Mouse (Mus musculus): ENCODE results near the gene Fance. TPM values are rescaled to one million over a fixed set of nuclear protein-coding genes. Genes with fewer than 3 reads are reported as not detected.
A peak's percentile ranks its signal among the peaks of the same experiment; 100 is the strongest.
"Not testable (repeated sequence)": the region's sequence is repeated elsewhere in the genome, so short reads cannot be mapped to it uniquely, and the experiment has no call there.

Fance gene
- polyA plus RNA-seq, 1 experiment from 2014 or later: 22.7 TPM

DNA sequence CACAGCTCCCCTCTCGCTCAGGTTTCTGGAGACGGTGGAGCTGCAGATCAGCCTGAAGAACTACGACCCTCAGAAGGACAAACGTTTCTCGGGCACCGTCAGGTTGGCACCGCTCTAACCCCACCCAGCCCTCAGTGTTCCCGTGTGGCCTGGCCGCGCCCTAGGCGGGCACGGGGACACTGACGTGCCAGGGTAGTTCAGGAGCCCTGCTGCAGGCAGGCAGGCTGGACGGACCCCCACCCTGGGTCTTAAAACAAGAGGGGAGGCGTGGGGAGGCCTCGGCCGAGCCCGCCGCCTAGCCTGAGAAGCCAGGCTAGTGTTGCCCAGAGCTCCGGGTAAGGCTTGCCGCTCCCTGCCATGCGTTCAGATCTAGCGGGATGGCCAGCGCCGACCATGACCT lies 15.6 kb downstream of the Fance start:
- no peaks in the 10 kb centered on the region for H3K27me3 ChIP-seq (replicated peaks)
- H3K4me1 ChIP-seq (replicated peaks): peaks cover 43% of the 10 kb centered on the region
- under 1% methylated on average over 25 of the region's 25 CpGs for WGBS
- no peaks in the 10 kb centered on the region for H3K9me3 ChIP-seq
- H3K4me2 ChIP-seq (replicated peaks): peak overlapping the region; percentile 80
- H3K4me3 ChIP-seq (replicated peaks): peak overlapping the region; percentile 86
- peak overlapping the region; percentile 96 for H3K27ac ChIP-seq
- peak overlapping the region; percentile 99 for H3K9ac ChIP-seq
- H3K36me3 ChIP-seq: peaks cover 13% of the 10 kb centered on the region
- peak; percentile 2; the same call in 1 of the 2 replicates for ATAC-seq

DNA sequence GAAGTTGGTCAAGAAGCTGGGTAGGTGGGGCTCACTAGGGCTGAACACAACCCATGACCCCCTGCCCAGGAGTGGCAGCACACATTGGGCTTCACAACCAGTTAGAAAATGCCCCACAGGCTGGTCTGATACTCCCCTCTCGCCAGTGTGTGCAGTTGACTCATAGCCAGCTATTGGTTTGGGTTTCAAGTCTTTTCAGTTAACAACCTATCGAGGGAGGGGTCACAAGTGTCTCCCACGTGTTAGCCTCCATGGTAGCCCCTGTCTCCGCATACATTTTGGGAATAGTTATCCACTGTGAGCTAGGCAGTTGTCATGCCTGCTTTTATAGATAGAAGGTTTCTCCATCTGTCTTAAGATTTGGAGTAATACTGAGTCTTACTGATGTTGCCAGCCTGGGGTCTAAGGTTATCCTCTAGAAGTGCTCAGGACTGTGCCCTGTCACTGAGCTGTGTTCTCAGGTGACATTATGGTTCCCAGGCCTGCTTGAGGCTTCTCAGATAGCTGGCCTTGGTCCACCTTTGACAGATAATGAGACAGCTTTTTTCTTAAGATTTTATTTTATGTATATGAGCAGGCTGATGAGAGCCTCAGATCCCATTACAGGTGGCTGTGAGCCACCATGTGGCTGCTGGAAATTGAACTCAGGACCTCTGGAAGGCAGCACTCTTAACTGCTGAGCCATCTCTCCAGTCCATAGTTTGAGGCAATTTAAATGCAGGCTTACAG lies 16.3 kb downstream of the Fance start:
- no peaks in the 10 kb centered on the region for H3K27me3 ChIP-seq (replicated peaks)
- 6% methylated on average over 4 of the region's 4 CpGs for WGBS
- H3K4me1 ChIP-seq (replicated peaks): peaks cover 43% of the 10 kb centered on the region
- H3K4me3 ChIP-seq (replicated peaks): peak overlapping the region; percentile 86
- peaks cover 9% of the 10 kb centered on the region; the same call in 1 of the 2 replicates for H3K36me3 ChIP-seq
- peak overlapping the region; percentile 99 for H3K9ac ChIP-seq
- H3K9me3 ChIP-seq: no peaks in the 10 kb centered on the region
- H3K27ac ChIP-seq: peak overlapping the region; percentile 96
- H3K4me2 ChIP-seq (replicated peaks): peak overlapping the region; percentile 80
- ATAC-seq: no peak

DNA sequence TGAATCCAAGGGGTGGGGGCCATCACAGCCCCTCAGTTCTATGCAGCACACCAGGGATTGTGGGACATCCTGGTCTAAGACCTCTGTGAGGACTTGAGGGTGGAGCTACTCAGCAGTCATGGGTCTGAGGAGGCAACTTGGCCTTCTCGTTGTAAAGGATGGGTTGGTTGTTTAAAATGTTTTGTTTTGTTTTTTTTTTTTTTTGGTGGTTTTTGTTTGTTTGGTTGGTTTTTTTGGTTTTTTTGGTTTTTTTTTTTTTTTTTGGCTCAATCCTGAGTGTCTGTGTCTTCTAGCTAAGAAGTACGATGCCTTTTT lies 16.9 kb downstream of the Fance start:
- H3K9ac ChIP-seq: peak overlapping the region; percentile 99
- peaks cover 12% of the 10 kb centered on the region for H3K36me3 ChIP-seq
- H3K4me3 ChIP-seq (replicated peaks): peak overlapping the region; percentile 86
- peaks cover 43% of the 10 kb centered on the region for H3K4me1 ChIP-seq (replicated peaks)
- no peaks in the 10 kb centered on the region for H3K27me3 ChIP-seq (replicated peaks)
- H3K4me2 ChIP-seq (replicated peaks): peak overlapping the region; percentile 80
- ATAC-seq: no peak
- H3K9me3 ChIP-seq: no peaks in the 10 kb centered on the region
- 34% methylated on average over 2 of the region's 2 CpGs for WGBS
- H3K27ac ChIP-seq: peak overlapping the region; percentile 96

DNA sequence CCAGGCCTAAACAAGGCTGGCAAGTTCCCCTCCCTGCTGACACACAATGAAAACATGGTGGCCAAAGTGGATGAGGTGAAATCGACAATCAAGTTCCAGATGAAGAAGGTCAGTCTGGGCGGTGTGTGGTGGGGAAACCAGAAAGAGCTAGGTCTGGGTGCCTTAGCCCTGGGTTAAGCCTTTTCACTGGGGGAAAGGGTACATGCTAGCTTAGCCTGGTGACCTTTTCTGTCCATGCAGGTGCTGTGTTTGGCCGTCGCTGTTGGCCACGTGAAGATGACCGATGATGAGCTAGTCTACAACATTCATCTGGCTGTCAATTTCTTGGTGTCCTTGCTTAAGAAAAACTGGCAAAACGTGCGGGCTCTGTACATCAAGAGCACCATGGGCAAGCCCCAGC lies 17.3 kb downstream of the Fance start:
- not testable (repeated sequence) for H3K9ac ChIP-seq; H3K27me3 ChIP-seq (replicated peaks)
- 0 out of 2 replicates have a peak overlapping the region, but pooled peaks have one; percentile 9 for H3K4me3 ChIP-seq (replicated peaks)

DNA sequence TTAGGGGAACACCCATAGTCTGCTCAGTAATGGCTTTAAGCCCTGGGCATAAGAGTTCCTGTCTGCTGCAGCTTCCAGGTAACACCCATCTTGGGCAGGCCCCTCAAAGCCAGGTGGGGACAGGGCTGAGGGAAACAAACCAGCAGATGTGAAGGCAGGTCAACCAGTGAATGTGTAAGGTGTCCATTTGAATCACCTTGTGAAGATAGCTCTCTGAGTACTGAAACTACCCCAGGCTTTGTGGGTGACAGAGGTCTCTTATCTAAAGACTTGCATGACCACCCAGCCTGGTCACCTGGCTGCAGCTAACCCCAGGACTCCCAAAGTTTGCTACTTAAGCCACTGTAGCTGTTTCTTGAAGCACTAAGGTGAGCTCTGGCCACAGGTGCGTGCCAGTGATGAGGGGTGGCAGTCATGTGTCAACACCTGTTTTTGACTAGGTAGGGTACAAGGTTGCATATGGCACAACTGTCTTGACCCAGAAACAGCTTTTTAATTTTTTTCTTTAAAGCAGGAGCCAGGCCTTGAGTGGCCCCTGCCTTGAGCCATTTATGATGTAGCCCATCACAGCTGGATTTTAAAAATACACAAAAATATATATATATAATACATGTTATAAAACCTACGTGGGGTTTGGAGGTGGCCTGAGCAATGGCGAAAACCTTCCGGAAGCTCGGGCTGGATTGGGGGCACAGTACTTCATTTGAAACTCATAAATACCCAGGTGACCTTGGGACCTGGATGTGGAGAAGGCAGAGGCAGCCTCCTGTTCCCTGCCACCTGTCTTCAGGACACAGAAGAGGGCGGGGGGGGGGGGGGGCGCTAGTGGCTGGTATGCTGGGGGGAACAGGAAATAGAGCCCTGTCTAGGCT lies 18.2 kb downstream of the Fance start:
- peaks cover 16% of the 10 kb centered on the region for H3K36me3 ChIP-seq
- WGBS: 27% methylated on average over 7 of the region's 7 CpGs
- H3K9ac ChIP-seq: no peak overlapping the region
- H3K4me2 ChIP-seq (replicated peaks): peak overlapping the region; percentile 80
- H3K4me1 ChIP-seq (replicated peaks): peaks cover 38% of the 10 kb centered on the region
- ATAC-seq: no peak
- peak overlapping the region; percentile 67 for H3K27ac ChIP-seq
- H3K4me3 ChIP-seq (replicated peaks): no peak overlapping the region
- H3K27me3 ChIP-seq (replicated peaks): no peaks in the 10 kb centered on the region
- no peaks in the 10 kb centered on the region for H3K9me3 ChIP-seq

More for the DNA sequence above, 17.3 kb downstream of the Fance start:
- peaks cover 16% of the 10 kb centered on the region for H3K36me3 ChIP-seq
- WGBS: 45% methylated on average over 8 of the region's 8 CpGs
- not testable (repeated sequence) for H3K9me3 ChIP-seq, ATAC-seq
- peak overlapping the region; percentile 54; the same call in 1 of the 2 replicates for H3K27ac ChIP-seq
- peak overlapping the region; percentile 80 for H3K4me2 ChIP-seq (replicated peaks)
- peaks cover 43% of the 10 kb centered on the region for H3K4me1 ChIP-seq (replicated peaks)

DNA sequence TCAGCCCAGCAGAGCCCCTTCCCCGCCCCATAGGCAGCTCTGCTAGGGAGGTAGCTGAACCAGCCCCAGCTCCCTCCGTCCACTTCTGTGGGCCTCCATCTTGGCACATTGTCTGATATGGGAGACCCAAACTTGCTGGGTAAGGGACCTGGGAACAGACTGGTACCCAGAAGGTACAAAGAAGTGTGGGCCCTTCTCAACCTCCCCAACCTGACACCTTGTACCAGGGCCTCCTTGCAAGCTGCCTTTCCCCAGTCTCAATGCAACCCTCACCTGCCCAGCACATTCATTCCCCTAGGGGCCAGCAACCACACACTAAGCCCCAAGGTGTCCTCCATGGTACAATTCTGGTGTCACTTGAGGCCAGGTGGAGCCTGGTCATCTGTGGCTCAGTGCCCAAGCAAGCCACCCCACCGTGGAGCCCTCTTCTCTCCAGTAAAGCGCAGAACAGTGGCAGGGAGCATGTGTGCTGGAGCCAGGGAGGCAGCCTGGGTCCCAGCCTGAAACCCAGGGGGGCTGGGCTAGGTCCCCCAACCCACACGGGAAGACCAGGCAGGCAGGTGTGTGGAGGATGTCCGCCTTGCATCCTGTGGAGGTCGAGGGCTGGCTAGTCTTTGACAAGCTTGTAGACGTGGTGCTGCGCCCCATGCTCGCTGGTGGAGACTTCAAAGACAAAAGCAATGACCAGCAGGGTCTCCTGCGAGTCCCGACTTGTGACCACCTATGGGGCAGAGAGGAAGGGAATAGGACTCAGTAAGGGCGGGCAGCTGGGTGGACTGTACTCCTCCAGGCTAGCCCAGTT lies 19.0 kb downstream of the Fance start:
- no peaks in the 10 kb centered on the region for H3K9me3 ChIP-seq
- H3K4me2 ChIP-seq (replicated peaks): no peak overlapping the region
- H3K27ac ChIP-seq: peak overlapping the region; percentile 67
- H3K4me1 ChIP-seq (replicated peaks): peaks cover 30% of the 10 kb centered on the region
- H3K27me3 ChIP-seq (replicated peaks): no peaks in the 10 kb centered on the region
- H3K36me3 ChIP-seq: peaks cover 18% of the 10 kb centered on the region
- no peak overlapping the region for H3K9ac ChIP-seq
- WGBS: 52% methylated on average over 13 of the region's 13 CpGs
- no peak overlapping the region for H3K4me3 ChIP-seq (replicated peaks)
- no peak for ATAC-seq

DNA sequence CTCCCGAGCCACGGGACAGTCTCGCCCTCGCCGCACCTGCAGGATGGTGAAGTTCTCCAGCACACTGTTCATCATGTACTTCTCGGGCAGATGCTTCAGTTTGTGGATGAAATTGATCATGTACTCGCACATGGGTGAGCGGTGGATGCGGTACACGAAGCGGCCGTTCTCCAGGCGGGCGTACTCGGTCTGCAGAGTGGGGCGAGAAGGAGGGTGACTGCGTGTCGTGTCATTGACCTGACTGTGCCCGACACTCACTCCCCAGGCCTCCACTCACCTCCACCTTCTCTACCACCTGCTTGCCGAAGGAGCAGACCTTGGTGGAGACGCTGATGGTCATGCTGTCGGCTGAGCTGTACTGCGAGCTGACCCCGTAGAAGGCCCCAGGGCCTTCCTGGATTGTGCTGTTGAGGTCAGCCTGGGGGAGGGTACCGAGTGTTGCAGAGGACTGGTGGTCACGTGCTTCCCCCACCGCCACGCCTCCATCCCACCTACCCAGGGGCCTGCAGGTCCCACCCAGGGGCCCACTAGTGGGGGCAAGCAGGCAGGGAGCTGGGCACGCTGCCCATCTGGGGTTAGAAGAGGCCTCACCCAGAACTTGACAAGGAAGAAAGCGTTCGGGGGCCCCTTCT lies 19.7 kb downstream of the Fance start:
- H3K36me3 ChIP-seq: peaks cover 25% of the 10 kb centered on the region

DNA sequence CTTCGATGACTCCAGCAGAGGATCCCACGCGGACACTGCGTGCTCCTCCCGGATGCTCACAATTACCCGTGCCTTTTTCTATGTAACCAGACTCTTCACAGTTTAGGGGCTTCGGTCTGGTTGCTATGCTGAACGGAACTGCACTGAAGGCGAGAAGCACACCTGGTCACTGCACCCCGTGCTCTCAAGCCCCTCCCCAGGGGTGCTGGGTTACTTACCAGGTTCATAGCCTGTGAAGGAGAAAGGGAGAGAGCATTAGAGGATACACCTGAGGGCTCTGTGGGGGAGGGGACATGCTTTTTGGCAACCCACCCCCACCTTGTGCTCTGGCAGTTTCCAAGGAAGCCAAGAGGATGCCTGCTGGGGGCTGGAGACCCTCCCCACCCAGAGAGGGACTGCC lies 21.9 kb downstream of the Fance start:
- Histone ChIP-seq H3K36me3 (peaks cover 43% of the 10 kb centered on the region), H3K4me1 (replicated peaks) (peaks cover 41% of the 10 kb centered on the region), H3K27me3 (replicated peaks) (no peaks in the 10 kb centered on the region), H3K9ac (no peak overlapping the region), H3K4me3 (replicated peaks) (no peak overlapping the region), H3K4me2 (replicated peaks) (no peak overlapping the region), H3K27ac (no peak overlapping the region), H3K9me3 (no peaks in the 10 kb centered on the region)
- 71% methylated on average over 10 of the region's 10 CpGs for WGBS
- ATAC-seq: no peak

More for the DNA sequence above, 19.7 kb downstream of the Fance start:
- H3K27me3 ChIP-seq (replicated peaks): no peaks in the 10 kb centered on the region
- ATAC-seq: peak; percentile 8; the same call in 1 of the 2 replicates
- H3K4me2 ChIP-seq (replicated peaks): peak overlapping the region; percentile 22; the same call in 1 of the 2 replicates
- peaks cover 25% of the 10 kb centered on the region for H3K4me1 ChIP-seq (replicated peaks)
- 37% methylated on average over 31 of the region's 31 CpGs for WGBS
- H3K4me3 ChIP-seq (replicated peaks): no peak overlapping the region
- no peaks in the 10 kb centered on the region for H3K9me3 ChIP-seq
- H3K27ac ChIP-seq: peak overlapping the region; percentile 67
- H3K9ac ChIP-seq: 0 out of 2 replicates have a peak overlapping the region, but pooled peaks have one; percentile 1

DNA sequence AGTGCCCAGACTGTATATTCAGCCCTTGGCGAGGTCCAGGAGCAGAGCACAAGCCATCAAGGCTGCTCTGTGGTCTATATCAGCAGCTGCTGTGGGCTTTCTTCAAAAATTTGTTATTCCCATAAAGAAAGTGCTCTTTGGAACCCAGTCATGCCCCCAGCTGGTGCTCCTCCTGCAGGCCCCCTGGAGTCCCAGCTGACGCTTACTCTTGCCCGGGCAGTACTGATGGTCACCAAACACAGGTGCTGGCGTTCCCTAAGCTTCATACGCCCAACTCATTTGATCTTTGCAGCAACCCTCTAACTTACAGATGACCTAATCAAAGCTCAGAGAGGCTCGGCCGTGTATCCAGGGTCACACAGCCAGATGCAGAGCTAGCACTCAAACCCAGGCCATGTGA lies 24.2 kb downstream of the Fance start:
- H3K27me3 ChIP-seq (replicated peaks): no peaks in the 10 kb centered on the region
- no peaks in the 10 kb centered on the region for H3K9me3 ChIP-seq
- peaks cover 56% of the 10 kb centered on the region for H3K4me1 ChIP-seq (replicated peaks)
- H3K27ac ChIP-seq: no peak overlapping the region
- ATAC-seq: no peak
- 84% methylated on average over 7 of the region's 7 CpGs for WGBS
- H3K36me3 ChIP-seq: peaks cover 43% of the 10 kb centered on the region
- H3K4me3 ChIP-seq (replicated peaks): no peak overlapping the region
- H3K9ac ChIP-seq: no peak overlapping the region
- H3K4me2 ChIP-seq (replicated peaks): no peak overlapping the region

DNA sequence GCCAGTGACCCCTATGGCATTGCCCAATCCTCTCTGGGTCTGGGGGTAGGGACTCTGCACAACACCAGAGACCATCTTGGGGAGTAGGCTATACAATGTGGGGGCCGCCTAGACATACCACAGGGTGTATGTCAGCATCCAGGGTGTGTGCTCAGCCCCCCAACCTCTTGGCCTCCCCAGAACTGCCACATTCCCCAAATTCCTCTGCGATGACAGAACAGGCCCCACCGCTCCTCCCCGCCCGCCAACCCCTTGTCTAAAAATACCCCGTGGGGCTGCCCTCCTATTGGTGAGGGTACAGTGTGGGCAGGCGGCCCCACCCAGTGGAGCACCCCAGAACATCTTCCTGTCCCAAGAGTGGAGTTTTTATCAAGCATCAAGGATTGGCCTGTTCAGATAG lies 27.3 kb downstream of the Fance start:
- WGBS: 51% methylated on average over 7 of the region's 7 CpGs
- Histone ChIP-seq H3K4me2 (replicated peaks) (peak overlapping the region; percentile 60), H3K27me3 (replicated peaks) (no peaks in the 10 kb centered on the region), H3K4me1 (replicated peaks) (peaks cover 73% of the 10 kb centered on the region), H3K36me3 (peaks cover 33% of the 10 kb centered on the region), H3K4me3 (replicated peaks) (peak overlapping the region; percentile 8; the same call in 1 of the 2 replicates), H3K9ac (peak overlapping the region; percentile 35), H3K27ac (peak overlapping the region; percentile 83), H3K9me3 (no peaks in the 10 kb centered on the region)
- ATAC-seq: peak; percentile 23

DNA sequence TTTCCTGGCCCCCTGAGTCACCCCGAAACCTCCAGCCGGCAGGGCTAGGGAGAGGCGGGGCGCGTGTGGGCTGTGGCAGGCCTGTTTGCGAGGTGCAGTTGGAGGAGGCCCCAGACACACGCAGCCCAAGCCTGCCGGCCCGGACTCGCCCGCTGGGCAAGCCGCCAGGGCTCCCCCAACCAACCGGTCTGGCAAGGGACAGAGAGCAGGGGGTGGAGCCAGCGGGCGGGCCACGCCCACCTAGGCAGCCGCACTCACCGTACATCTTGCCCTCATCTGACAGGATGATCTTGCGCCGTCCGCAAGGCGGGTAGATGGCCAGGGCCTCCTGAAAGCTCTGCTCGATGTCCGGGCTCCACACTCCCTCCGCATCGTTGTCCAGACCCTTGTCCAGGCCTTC lies 27.8 kb downstream of the Fance start:
- Histone ChIP-seq H3K27me3 (replicated peaks) (no peaks in the 10 kb centered on the region), H3K36me3 (peaks cover 28% of the 10 kb centered on the region), H3K27ac (peak overlapping the region; percentile 83), H3K4me2 (replicated peaks) (peak overlapping the region; percentile 60), H3K9ac (peak overlapping the region; percentile 35), H3K4me3 (replicated peaks) (peak overlapping the region; percentile 8), H3K4me1 (replicated peaks) (peaks cover 78% of the 10 kb centered on the region), H3K9me3 (no peaks in the 10 kb centered on the region)
- peak; percentile 89 for ATAC-seq
- WGBS: 4% methylated on average over 26 of the region's 26 CpGs

All from intestine, embryonic 15.5 days (tissue).